Mouse (Mus musculus) heart, embryonic 11.5 days (tissue): ENCODE data around the gene Gm4491. TPM values are rescaled to one million over a fixed set of nuclear protein-coding genes. Genes with fewer than 3 reads are reported as not detected.
A peak's percentile ranks its signal among the peaks of the same experiment; 100 is the strongest.

ENCODE experiments used
- ATAC-seq: fragments of 200-750 bp; cut with Nextera tagmentation; replicated peaks from 2 replicates; pipeline ENCODE4 v1.8.0; 2017; ENCODE audit warnings: moderate library complexity; ENCODE audit not compliant: insufficient number of reproducible peaks, low FRiP score, low TSS enrichment
- H3K27ac ChIP-seq: fragments of 300-500 bp; sonication (generic); 2 replicates; pipeline ENCODE4 v1.5.1; 2014; ENCODE audit warnings: mild to moderate bottlenecking, low read depth, low read length
- H3K27me3 ChIP-seq: fragments of 300-500 bp; sonication (generic); 2 replicates; pipeline ENCODE4 v1.6.1; 2014; ENCODE audit warnings: mild to moderate bottlenecking, low read length, mixed read lengths; ENCODE audit not compliant: control insufficient read depth, insufficient read depth
- H3K36me3 ChIP-seq: fragments of 300-500 bp; sonication (generic); 2 replicates; pipeline ENCODE4 v1.6.1; 2014; ENCODE audit warnings: mild to moderate bottlenecking, low read length, moderate library complexity, mixed read lengths; ENCODE audit not compliant: control insufficient read depth, insufficient read depth
- H3K4me1 ChIP-seq: fragments of 300-500 bp; sonication (generic); 2 replicates; pipeline ENCODE4 v1.6.1; 2014; ENCODE audit warnings: low read length; ENCODE audit not compliant: control insufficient read depth, insufficient read depth
- H3K4me2 ChIP-seq: fragments of 300-500 bp; sonication (generic); 2 replicates; pipeline ENCODE4 v1.6.1; 2014; ENCODE audit warnings: mild to moderate bottlenecking, moderate library complexity
- H3K4me3 ChIP-seq: fragments of 300-500 bp; sonication (generic); 2 replicates; pipeline ENCODE4 v1.5.1; 2014; ENCODE audit warnings: low read depth, low read length
- H3K9ac ChIP-seq: fragments of 300-500 bp; sonication (generic); 2 replicates; pipeline ENCODE4 v1.6.1; 2014; ENCODE audit warnings: mild to moderate bottlenecking, low read depth, low read length, moderate library complexity
- H3K9me3 ChIP-seq: fragments of 300-500 bp; sonication (generic); replicated peaks from 2 replicates; pipeline ENCODE4 v1.6.1; 2016; ENCODE audit warnings: low read length; ENCODE audit not compliant: control insufficient read depth
- WGBS: fragments of 180-500 bp; shearing (Covaris S2); extraction: QIAGEN DNeasy Blood & Tissue Kit; methylation state at CpG from one replicate; pipeline ENCODE4 v1.1.7; 2014; ENCODE audit not compliant: insufficient replicate concordance; 5-methylcytosine and 5-hydroxymethylcytosine counted together
- polyA plus RNA-seq: library from polyadenylated mRNA; unstranded; fragments of >200 nt; fragmentation: Nextera tagmentation; extraction: Ambion mirVana; gene quantifications from 2 replicates; pipeline ENCODE4 v1.2.1, GENCODE M21; 2014

The Gm4491 gene
- not detected in 2 replicates for polyA plus RNA-seq

GRCm38 (mm10) chr14:57115823-57116544 is at the start of gene Gm4491:
Gm4491 (minus strand) TSS chr14:57115883.
- no peaks in the 10 kb centered on the region for H3K9me3 ChIP-seq
- no peak within 1 kb of the TSS for H3K4me3 ChIP-seq
- H3K27me3 ChIP-seq, result peaks cover 20% of the 10 kb centered on the region
- H3K9ac ChIP-seq, result no peak within 1 kb of the TSS
- 22% methylated on average over 13 of the region's 13 CpGs for WGBS
- no peak for ATAC-seq
- H3K36me3 ChIP-seq, result no peaks in the 10 kb centered on the region
- no peak within 1 kb of the TSS for H3K27ac ChIP-seq
- no peak within 1 kb of the TSS for H3K4me2 ChIP-seq
- H3K4me1 ChIP-seq, result no peaks in the 10 kb centered on the region

- ATAC-seq, result no peak
- no peaks in the 10 kb centered on the region for H3K36me3 ChIP-seq
- H3K27me3 ChIP-seq, result no peaks in the 10 kb centered on the region
- no peaks in the 10 kb centered on the region for H3K4me1 ChIP-seq
- no peak overlapping the region for H3K9ac ChIP-seq
- 49% methylated on average over 2 of the region's 2 CpGs for WGBS
- no peak overlapping the region for H3K27ac ChIP-seq
- no peak overlapping the region for H3K4me2 ChIP-seq
- no peaks in the 10 kb centered on the region for H3K9me3 ChIP-seq
- H3K4me3 ChIP-seq, result no peak overlapping the region
These were observed 46.1 kb upstream of the Gm4491 start for GRCm38 (mm10) chr14:57161833-57162232.

GRCm38 (mm10) chr14:57161201-57161600 is 45.5 kb upstream of the Gm4491 start:
- Histone ChIP-seq H3K4me2 (no peak overlapping the region), H3K27ac (no peak overlapping the region), H3K9ac (no peak overlapping the region), H3K4me1 (no peaks in the 10 kb centered on the region), H3K4me3 (no peak overlapping the region), H3K36me3 (no peaks in the 10 kb centered on the region), H3K9me3 (no peaks in the 10 kb centered on the region), H3K27me3 (no peaks in the 10 kb centered on the region)
- no peak for ATAC-seq
- WGBS, result 69% methylated on average over 4 of the region's 4 CpGs

- Histone ChIP-seq H3K4me1 (no peaks in the 10 kb centered on the region), H3K9me3 (no peaks in the 10 kb centered on the region), H3K9ac (no peak overlapping the region), H3K4me2 (no peak overlapping the region), H3K4me3 (no peak overlapping the region), H3K36me3 (no peaks in the 10 kb centered on the region), H3K27ac (no peak overlapping the region), H3K27me3 (peaks cover 7% of the 10 kb centered on the region; the same call in 1 of the 2 replicates)
- no peak for ATAC-seq
- 50% methylated on average over 6 of the region's 6 CpGs for WGBS
These were observed 39.2 kb upstream of the Gm4491 start for GRCm38 (mm10) chr14:57154916-57155315.

- Histone ChIP-seq H3K36me3 (no peaks in the 10 kb centered on the region), H3K9me3 (no peaks in the 10 kb centered on the region), H3K9ac (no peak overlapping the region), H3K4me2 (no peak overlapping the region), H3K27me3 (peaks cover 8% of the 10 kb centered on the region; the same call in 1 of the 2 replicates), H3K4me3 (no peak overlapping the region), H3K27ac (no peak overlapping the region), H3K4me1 (peaks cover 4% of the 10 kb centered on the region; the same call in 1 of the 2 replicates)
- 16% methylated on average over 4 of the region's 4 CpGs for WGBS
- no peak for ATAC-seq
These were observed 30.1 kb upstream of the Gm4491 start for GRCm38 (mm10) chr14:57145741-57146140.

- no peak overlapping the region for H3K27ac ChIP-seq
- no peaks in the 10 kb centered on the region for H3K36me3 ChIP-seq
- H3K9ac ChIP-seq, result no peak overlapping the region
- H3K27me3 ChIP-seq, result peaks cover 68% of the 10 kb centered on the region
- ATAC-seq, result no peak
- H3K4me2 ChIP-seq, result no peak overlapping the region
- no peak overlapping the region for H3K4me3 ChIP-seq
- peaks cover 5% of the 10 kb centered on the region; the same call in 1 of the 2 replicates for H3K4me1 ChIP-seq
- 69% methylated on average over 8 of the region's 8 CpGs for WGBS
- H3K9me3 ChIP-seq, result no peaks in the 10 kb centered on the region
These were observed 19.6 kb upstream of the Gm4491 start for GRCm38 (mm10) chr14:57135265-57135664.

- Histone ChIP-seq H3K27me3 (peaks cover 67% of the 10 kb centered on the region), H3K9ac (no peak within 1 kb of the TSS), H3K27ac (no peak within 1 kb of the TSS), H3K4me3 (peak within 1 kb of the TSS; percentile 38), H3K9me3 (no peaks in the 10 kb centered on the region), H3K36me3 (no peaks in the 10 kb centered on the region), H3K4me1 (peaks cover 5% of the 10 kb centered on the region; the same call in 1 of the 2 replicates), H3K4me2 (peak within 1 kb of the TSS; percentile 66)
- 2% methylated on average over 33 of the region's 33 CpGs for WGBS
- no peak for ATAC-seq
These were observed 17.5 kb upstream of the Gm4491 start, which contains the start of gene Gjb6 for GRCm38 (mm10) chr14:57133161-57133661. Gjb6 (minus strand) TSS chr14:57133611.

- Histone ChIP-seq H3K27ac (no peak overlapping the region), H3K9me3 (no peaks in the 10 kb centered on the region), H3K4me3 (no peak overlapping the region), H3K4me1 (no peaks in the 10 kb centered on the region), H3K4me2 (no peak overlapping the region), H3K27me3 (peaks cover 24% of the 10 kb centered on the region), H3K36me3 (no peaks in the 10 kb centered on the region), H3K9ac (no peak overlapping the region)
- ATAC-seq, result no peak
- 62% methylated on average over 4 of the region's 4 CpGs for WGBS
These were observed 11.7 kb upstream of the Gm4491 start for GRCm38 (mm10) chr14:57127383-57127782.
